ENCODE assay signal across 19 mouse cellular contexts in the genomic region with DNA sequence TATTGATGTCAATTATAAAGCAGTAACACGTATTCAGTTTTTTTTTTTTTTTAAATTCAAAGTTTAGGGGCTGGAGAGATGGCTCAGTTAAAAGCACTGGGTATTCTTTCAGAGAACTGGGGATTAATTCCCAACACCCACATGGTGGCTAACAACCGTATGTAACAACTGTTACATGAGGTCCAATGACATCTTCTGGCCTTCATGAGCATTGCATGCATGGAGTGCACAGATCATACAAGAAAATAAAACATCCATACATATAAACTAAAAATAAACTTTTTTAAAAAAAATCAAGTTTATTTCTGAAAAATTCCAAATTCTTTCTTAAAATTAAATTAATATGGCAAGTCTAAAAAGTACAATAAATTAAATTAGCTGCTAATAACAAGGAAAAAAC. TPM values are rescaled to one million over a fixed set of nuclear protein-coding genes. Genes with fewer than 3 reads are reported as not detected.
"Had no signal": no experiment of that assay in that cellular context is flagged by ENCODE, and none has a peak within 500 bp of the region (broad histone marks: within the 10 kb centered on the region; RNA-seq: fewer than 3 reads in every experiment).

No protein-coding gene starts in this region.

- H3K4me2 ChIP-seq: limb, embryonic 12.5 days; lung, embryonic 15.5 days; neural tube, embryonic 12.5 days had no signal

- H3K27ac ChIP-seq: limb, embryonic 12.5 days; liver, embryonic 14.5 days; neural tube, embryonic 12.5 days had no signal

- H3K9ac ChIP-seq: limb, embryonic 12.5 days; liver, embryonic 14.5 days; lung, embryonic 15.5 days; neural tube, embryonic 12.5 days had no signal

- H3K4me3 ChIP-seq: limb, embryonic 12.5 days; lung, embryonic 15.5 days; neural tube, embryonic 12.5 days had no signal

- H3K9me3 ChIP-seq: limb, embryonic 12.5 days; lung, embryonic 15.5 days; neural tube, embryonic 12.5 days had no signal

- DNase-seq: kidney, adult 11 months; kidney, postnatal 14 days; layer of hippocampus, postnatal 36 days; midbrain, embryonic 14.5 days; right cerebral cortex, postnatal 4 days; spleen, adult 18-20 months; thymus, adult 2 months; thymus, postnatal 25 days had no signal

- H3K4me1 ChIP-seq: limb, embryonic 12.5 days; neural tube, embryonic 12.5 days had no signal

- H3K27me3 ChIP-seq: limb, embryonic 12.5 days; lung, embryonic 15.5 days; neural tube, embryonic 12.5 days had no signal

RNA-seq across cellular contexts. Expression of gene Il5, which starts 38.9 kb away (rescaled TPM):
- total RNA-seq: layer of hippocampus, postnatal 36 days; left cerebral cortex, postnatal 36 days; megakaryocyte progenitor cell, adult 5-6 weeks; monocyte, adult 5-6 weeks; neutrophil, adult 5-6 weeks had no signal
- polyA plus RNA-seq: kidney, embryonic 14.5 days; limb, embryonic 12.5 days; liver, adult 2 months; liver, embryonic 14.5 days; midbrain, embryonic 14.5 days; neural tube, embryonic 12.5 days; stomach, embryonic 14.5 days had no signal

RNA-seq across cellular contexts. Expression of gene Il13, which starts 47.2 kb away (rescaled TPM):
- total RNA-seq: layer of hippocampus, postnatal 36 days; left cerebral cortex, postnatal 36 days; liver, adult 2 months; megakaryocyte progenitor cell, adult 5-6 weeks; neutrophil, adult 5-6 weeks had no signal
- polyA plus RNA-seq: kidney, embryonic 14.5 days; limb, embryonic 12.5 days; liver, adult 2 months; midbrain, embryonic 14.5 days; neural tube, embryonic 12.5 days; stomach, embryonic 14.5 days had no signal
